Mouse (Mus musculus) retina, embryonic 14.5 days (tissue): ENCODE results near the gene Gm2016.
"Not testable (repeated sequence)": the region's sequence is repeated elsewhere in the genome, so short reads cannot be mapped to it uniquely, and the experiment has no call there.

Experiments
- DNase-seq: peaks from one replicate; pipeline ENCODE4 v3.0.0-alpha.2; 2015; ENCODE audit warnings: low spot score

Gene Gm2016

DNA sequence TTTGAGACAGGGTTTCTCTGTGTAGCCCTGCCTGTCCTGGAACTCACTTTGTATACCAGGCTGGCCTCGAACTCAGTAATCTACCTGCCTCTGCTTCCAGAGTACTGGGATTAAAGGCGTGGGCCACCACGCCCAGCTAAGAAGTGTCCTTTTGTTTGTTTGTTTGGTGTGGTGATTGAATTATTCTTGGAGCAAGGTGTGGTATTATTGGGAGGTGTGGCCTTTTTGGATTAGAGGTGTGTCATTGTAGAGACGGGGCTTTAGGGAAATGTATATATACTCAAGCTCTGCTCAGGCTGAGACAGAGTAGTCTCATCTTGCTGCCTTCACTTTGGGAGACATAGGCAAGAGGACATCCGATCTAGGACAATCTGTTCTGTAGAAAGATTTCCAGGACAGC, at the start of gene Gm2016:
Gene Gm2016 (plus strand): TSS at position 301 of the 400 bp plus-strand sequence.
- DNase-seq, result not testable (repeated sequence)

GRCm38 (mm10) chr12:87842239-87842638, 31.6 kb upstream of the Gm2016 start, which contains the start of gene Gm2001:
TSS of gene Gm2001 (minus strand) at chr12:87842339.
- not testable (repeated sequence) for DNase-seq

GRCm38 (mm10) chr12:87850657-87851056, 23.2 kb upstream of the Gm2016 start:
- DNase-seq, result not testable (repeated sequence)

DNA sequence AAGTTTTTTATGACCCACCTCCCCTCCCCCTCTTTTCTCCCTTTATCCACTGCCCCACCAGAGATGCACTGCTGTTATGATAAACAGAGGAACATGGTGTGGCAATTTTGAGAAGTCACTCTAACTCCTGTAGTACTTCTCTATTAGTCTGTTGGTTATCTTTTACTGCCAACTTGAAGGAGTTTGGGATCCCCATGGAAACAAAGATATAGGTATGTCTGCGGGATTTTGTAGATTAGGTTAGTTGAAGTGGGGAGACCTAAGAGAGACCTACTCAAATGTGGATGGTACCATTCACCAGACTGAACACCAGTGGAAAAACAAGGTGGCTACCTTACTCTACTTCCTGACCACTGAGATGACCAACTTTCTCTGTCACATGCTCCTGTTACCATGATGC, 17.8 kb upstream of the Gm2016 start:
- DNase-seq, result not testable (repeated sequence)

DNA sequence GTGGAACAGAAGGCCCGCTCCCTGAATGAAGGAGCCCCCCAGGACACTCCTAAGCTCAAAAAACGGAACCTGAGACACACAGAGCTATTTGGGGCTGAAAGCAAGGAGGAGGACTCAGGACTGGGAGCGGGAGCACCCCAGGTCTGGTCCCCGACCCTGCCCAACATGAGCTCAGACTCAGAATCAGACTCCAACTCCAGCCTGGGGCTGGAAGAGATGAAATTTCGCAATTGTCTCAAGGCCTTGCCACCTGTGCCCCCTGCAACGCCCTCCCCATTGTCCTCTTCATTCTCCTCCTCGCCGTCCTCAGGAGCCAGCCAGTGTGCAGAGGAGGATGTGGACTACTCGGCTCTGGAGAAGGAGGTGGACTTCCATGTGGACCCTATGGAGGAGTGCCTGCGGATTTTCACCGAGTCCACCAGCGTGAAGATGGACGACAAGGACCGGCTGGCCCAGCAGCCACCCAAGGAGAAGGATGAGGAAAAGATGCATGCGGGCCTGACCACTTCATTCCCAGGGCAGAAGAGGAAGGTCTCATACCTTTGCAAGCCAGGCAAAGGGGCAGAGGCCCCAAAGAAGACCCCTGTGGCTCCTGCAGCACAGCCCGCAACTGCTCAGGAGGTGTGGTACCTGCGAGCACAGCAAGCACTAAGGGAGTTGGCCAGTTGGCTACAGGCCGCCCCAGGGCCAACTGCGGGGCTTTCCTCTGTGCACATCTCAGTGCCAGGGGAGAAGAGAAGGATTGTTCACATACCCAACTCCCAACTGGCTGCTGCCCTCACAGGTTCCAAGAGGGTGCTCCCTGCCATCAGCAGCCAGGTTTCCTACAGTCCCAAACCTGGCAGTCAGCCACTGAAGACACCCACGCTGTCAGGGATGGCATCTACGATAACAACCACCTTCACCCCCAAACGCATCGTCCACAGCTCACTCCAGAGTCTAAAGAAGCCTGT, 11.9 kb upstream of the Gm2016 start:
- not testable (repeated sequence) for DNase-seq

GRCm38 (mm10) chr12:87863638-87864037, 10.2 kb upstream of the Gm2016 start:
- DNase-seq, result not testable (repeated sequence)

GRCm38 (mm10) chr12:87864048-87864447, 9.8 kb upstream of the Gm2016 start:
- not testable (repeated sequence) for DNase-seq

DNA sequence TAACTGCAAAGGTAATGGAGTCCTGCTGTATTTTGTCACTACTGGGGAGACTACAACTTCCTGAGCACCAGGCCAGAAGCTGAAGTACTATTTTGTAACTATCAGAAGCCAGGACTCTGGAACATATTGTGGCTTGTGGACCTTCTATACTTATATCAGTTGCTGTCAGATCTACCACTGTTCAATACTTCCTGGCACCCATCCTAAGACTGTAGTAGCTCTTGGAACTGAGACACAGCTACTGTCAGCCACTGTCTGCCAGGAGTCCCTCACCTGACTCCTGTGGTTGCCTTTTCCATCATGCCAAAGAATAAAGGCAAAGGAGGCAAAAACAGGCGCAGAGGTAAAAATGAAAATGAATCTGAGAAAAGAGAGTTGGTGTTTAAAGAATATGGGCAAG, 21.2 kb downstream of the Gm2016 start, which contains the start of gene Gm2022:
Gene Gm2022 (plus strand): TSS at position 301 of the 400 bp plus-strand sequence.
- DNase-seq, result not testable (repeated sequence)

DNA sequence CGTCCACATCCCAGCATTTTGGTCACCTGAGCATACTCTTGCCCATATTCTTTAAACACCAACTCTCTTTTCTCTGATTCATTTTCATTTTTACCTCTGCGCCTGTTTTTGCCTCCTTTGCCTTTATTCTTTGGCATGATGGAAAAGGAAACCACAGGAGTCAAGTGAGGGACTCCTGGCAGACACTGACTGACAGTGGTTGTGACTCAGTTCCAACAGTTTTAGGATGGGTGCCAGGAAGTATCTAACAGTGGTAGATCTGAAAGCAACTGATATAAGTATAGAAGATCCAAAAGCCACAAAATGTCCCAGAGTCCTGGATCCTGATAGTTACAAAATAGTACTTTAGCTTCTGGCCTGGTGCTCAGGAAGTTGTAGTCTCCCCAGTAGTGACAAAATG, 45.8 kb downstream of the Gm2016 start, which contains the start of gene Gm2035:
Gene Gm2035 (minus strand): TSS at position 137 of the 400 bp plus-strand sequence.
- DNase-seq, result not testable (repeated sequence)
